11 mouse cellular contexts compared by ENCODE assay signal in the genomic region with DNA sequence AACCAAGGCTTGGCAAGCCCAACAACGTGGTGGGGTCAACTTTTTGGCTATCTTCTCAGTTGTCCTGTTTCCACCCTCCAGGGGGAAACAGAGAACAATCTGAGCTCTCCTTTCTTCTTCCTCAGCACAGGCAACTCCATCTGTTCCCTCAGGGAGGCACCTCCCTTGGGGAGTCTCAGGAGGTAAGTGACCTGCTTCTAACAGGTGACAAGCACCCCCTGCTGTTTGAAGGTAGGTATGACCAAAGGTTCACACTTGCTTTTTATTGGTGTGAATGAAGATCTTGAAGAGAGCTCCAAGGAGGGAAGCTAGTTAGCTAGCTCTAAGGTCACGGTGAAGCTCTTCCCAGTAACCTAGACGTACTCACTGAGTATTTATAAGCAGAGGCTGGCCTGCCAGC. TPM values are rescaled to one million over a fixed set of nuclear protein-coding genes. Genes with fewer than 3 reads are reported as not detected.
DNase-seq lines count a peak whose midpoint lies in the region; ATAC-seq and TF ChIP-seq lines count a peak whose summit lies in the region.
"Had no signal": no experiment of that assay in that cellular context is flagged by ENCODE, and none has a peak within 500 bp of the region (broad histone marks: within the 10 kb centered on the region; RNA-seq: fewer than 3 reads in every experiment).

No protein-coding gene starts in this region.

- DNase-seq in embryo, embryonic 11 days: peak; percentile 18
- no peak for DNase-seq in embryo, embryonic 9.5 days (ENCODE audit: extremely low spot score)
- peak in 1 of 3 experiments; percentile 10 for DNase-seq in liver, embryonic 14.5 days (ENCODE audit: low read depth in 3 of 3, low spot score in 3 of 3)
- peak; percentile 85 for DNase-seq in ES-CJ7 (ENCODE audit: low read depth, low spot score)
- peak; percentile 18 for DNase-seq in large intestine, adult 2 months (ENCODE audit: low read depth, low spot score)
- no peak for DNase-seq in cerebellum, adult 8-10 months
- no peak for DNase-seq in heart, adult 8-10 months (ENCODE audit: low spot score)

- no peak overlapping the region for H3K4me3 ChIP-seq in liver, embryonic 14.5 days (ENCODE audit: insufficient read depth in 1 of 2, low read depth in 2 of 2, low read length in 2 of 2)
- H3K4me3 ChIP-seq in liver, embryonic 12.5 days: no peak overlapping the region
- H3K4me3 ChIP-seq: embryonic facial prominence, embryonic 13.5 days; hindbrain, embryonic 13.5 days; megakaryocyte, embryonic 14.5 days had no signal

- no peak overlapping the region for H3K27ac ChIP-seq in liver, embryonic 14.5 days
- H3K27ac ChIP-seq in liver, embryonic 12.5 days: no peak overlapping the region
- H3K27ac ChIP-seq: embryonic facial prominence, embryonic 13.5 days; hindbrain, embryonic 13.5 days had no signal

- H3K4me2 ChIP-seq in liver, embryonic 14.5 days (ENCODE audit: low read depth): no peak overlapping the region
- no peak overlapping the region for H3K4me2 ChIP-seq in liver, embryonic 12.5 days
- H3K4me2 ChIP-seq: embryonic facial prominence, embryonic 13.5 days; hindbrain, embryonic 13.5 days had no signal

- H3K36me3 ChIP-seq in liver, embryonic 14.5 days (replicated peaks; ENCODE audit: control insufficient read depth, insufficient read depth, low read depth): no peaks in the 10 kb centered on the region
- no peaks in the 10 kb centered on the region for H3K36me3 ChIP-seq in liver, embryonic 12.5 days

- ATAC-seq in liver, embryonic 14.5 days (ENCODE audit: insufficient read depth): no peak
- ATAC-seq in liver, embryonic 12.5 days: no peak

- peak; percentile 33; the same call in 1 of the 2 replicates for TF ChIP-seq CTCF in liver, embryonic 14.5 days (IDR thresholded peaks at IDR 0.05; ENCODE audit: low read depth)

- no peaks in the 10 kb centered on the region for H3K4me1 ChIP-seq in liver, embryonic 14.5 days (replicated peaks; ENCODE audit: control insufficient read depth in 2 of 2, insufficient read depth in 2 of 2, low read length in 1 of 2)
- H3K4me1 ChIP-seq in liver, embryonic 12.5 days: no peaks in the 10 kb centered on the region
- H3K4me1 ChIP-seq: embryonic facial prominence, embryonic 13.5 days; hindbrain, embryonic 13.5 days; megakaryocyte, embryonic 14.5 days had no signal

- H3K9me3 ChIP-seq in liver, embryonic 14.5 days (ENCODE audit: control insufficient read depth, low read length): no peaks in the 10 kb centered on the region
- peaks cover 4% of the 10 kb centered on the region; the same call in 1 of the 2 replicates for H3K9me3 ChIP-seq in liver, embryonic 12.5 days (replicated peaks)
- H3K9me3 ChIP-seq: hindbrain, embryonic 13.5 days had no signal

- WGBS in liver, embryonic 14.5 days (ENCODE audit: insufficient replicate concordance): 50% methylated on average over 3 of the region's 3 CpGs
- 39% methylated on average over 3 of the region's 3 CpGs for WGBS in liver, embryonic 12.5 days (ENCODE audit: insufficient replicate concordance)
- 62% methylated on average over 3 of the region's 3 CpGs for WGBS in large intestine, adult 2 months

- TF ChIP-seq EP300 in liver, embryonic 14.5 days (IDR thresholded peaks at IDR 0.05; ENCODE audit: low read depth): no peak

- no peaks in the 10 kb centered on the region for H3K27me3 ChIP-seq in liver, embryonic 14.5 days (ENCODE audit: control insufficient read depth, insufficient read depth, low read length)
- H3K27me3 ChIP-seq in liver, embryonic 12.5 days (replicated peaks): no peaks in the 10 kb centered on the region
- H3K27me3 ChIP-seq: embryonic facial prominence, embryonic 13.5 days; hindbrain, embryonic 13.5 days had no signal

- no peak overlapping the region for H3K9ac ChIP-seq in liver, embryonic 14.5 days (replicated peaks)
- no peak overlapping the region for H3K9ac ChIP-seq in liver, embryonic 12.5 days
- H3K9ac ChIP-seq: embryonic facial prominence, embryonic 13.5 days; hindbrain, embryonic 13.5 days had no signal

RNA-seq across cellular contexts. Expression of gene Snrnp48, which starts 30.6 kb away (rescaled TPM):
- 9.5 and 15.8 TPM in 2 replicates for polyA plus RNA-seq in liver, embryonic 14.5 days (2012; rRNA removed)
- polyA plus RNA-seq in liver, embryonic 14.5 days (2014; fragmentation: Nextera tagmentation; extraction: Ambion mirVana): 10.9 and 12.0 TPM in 2 replicates
- polyA plus RNA-seq in liver, embryonic 12.5 days (2016; fragmentation: Nextera tagmentation; extraction: Ambion mirVana): 19.3 and 24.3 TPM in 2 replicates
- polyA plus RNA-seq in large intestine, adult 2 months (2012; rRNA removed): 18.6 and 31.0 TPM in 2 replicates
- total RNA-seq in heart, adult 8-10 months (2022): 10 to 100 TPM in 2 of 4 experiments, 1 to 10 TPM in 2; 6.5 to 15.6 (median 10.9) TPM

Comparison
In these comparisons a context has a peak if more than half of its experiments do, and no peak if none do; other contexts are left out.
1. DNase-seq: peak in embryo, embryonic 11 days (single experiment), ES-CJ7 (single experiment) and large intestine, adult 2 months (single experiment); none in embryo, embryonic 9.5 days (single experiment), cerebellum, adult 8-10 months (single experiment) and heart, adult 8-10 months (single experiment).